Mouse (Mus musculus) small intestine, adult 2 months (tissue): ENCODE data around the gene Man1a.

Experiments used
- CTCF ChIP-seq: fragments of 200-500 bp; IDR thresholded peaks from 2 replicates; pipeline ENCODE4 v1.5.1; 2012; ENCODE audit warnings: low read depth, mild to moderate bottlenecking, control low read depth, inconsistent platforms, low read length, moderate library complexity, mixed read lengths; ENCODE audit not compliant: insufficient replicate concordance, insufficient read length; ENCODE audit errors: extremely low read depth
- POLR2A ChIP-seq: fragments of 200-500 bp; IDR thresholded peaks from 2 replicates; pipeline ENCODE4 v1.6.1; 2012; ENCODE audit warnings: low read depth, mild to moderate bottlenecking, control low read depth, inconsistent platforms, low read length, moderate library complexity

- TF ChIP-seq CTCF (no peak), POLR2A (no peak)
Observed at GRCm38 (mm10) chr10:53859224-53859623, 217.2 kb downstream of the Man1a start.
